Mouse (Mus musculus) liver (tissue): ENCODE results near the gene Gm21083.
"Not testable (repeated sequence)": the region's sequence is repeated elsewhere in the genome, so short reads cannot be mapped to it uniquely, and the experiment has no call there.

ENCODE experiments used
- DNase-seq: peaks from one replicate; pipeline ENCODE4 v3.0.0-alpha.2; 2020; ENCODE audit warnings: mixed read lengths

The Gm21083 gene

DNA sequence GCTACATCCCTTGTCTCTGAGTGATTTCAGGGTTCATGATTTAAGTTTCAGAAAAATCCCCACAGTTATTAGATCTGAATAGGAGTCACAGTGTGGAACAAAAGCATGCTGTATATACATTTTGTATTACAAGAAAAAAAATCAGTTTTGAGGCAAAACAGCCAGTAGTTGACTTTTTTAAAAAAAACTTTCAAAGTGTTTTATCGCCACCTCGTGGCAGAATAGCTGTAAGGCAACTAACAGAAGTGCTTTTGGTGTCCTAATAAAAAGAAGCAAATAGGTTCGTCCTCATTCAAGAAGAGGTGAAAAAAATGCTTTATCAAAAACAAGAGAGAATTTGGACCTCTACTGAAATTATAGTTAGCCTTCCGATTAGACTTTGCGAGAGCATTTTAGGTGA is 52.9 kb downstream of the Gm21083 start:
- not testable (repeated sequence) for DNase-seq
